Comparison of ENCODE assay signal across 28 mouse cellular contexts in genomic region chr7:78581341-78581740, GRCm38 (mm10).
"Had no signal": no experiment of that assay in that cellular context is flagged by ENCODE, and none has a peak within 500 bp of the region (broad histone marks: within the 10 kb centered on the region; RNA-seq: fewer than 3 reads in every experiment).

No protein-coding gene starts in this region.

- H3K9ac ChIP-seq: heart, embryonic 13.5 days; heart, embryonic 15.5 days; hindbrain, embryonic 13.5 days; hindbrain, embryonic 15.5 days; kidney, embryonic 15.5 days; limb, embryonic 13.5 days; limb, embryonic 15.5 days; liver, embryonic 12.5 days; liver, embryonic 14.5 days had no signal

- H3K9me3 ChIP-seq: heart, embryonic 13.5 days; heart, embryonic 15.5 days; hindbrain, embryonic 13.5 days; hindbrain, embryonic 15.5 days; kidney, embryonic 15.5 days; limb, embryonic 13.5 days; limb, embryonic 15.5 days; liver, embryonic 12.5 days had no signal

- H3K4me3 ChIP-seq: gastrocnemius, adult 2 months; heart, adult 2 months; heart, embryonic 13.5 days; heart, embryonic 15.5 days; hindbrain, embryonic 13.5 days; hindbrain, embryonic 15.5 days; kidney, embryonic 15.5 days; limb, embryonic 13.5 days; limb, embryonic 15.5 days; liver, embryonic 12.5 days had no signal

- DNase-seq: gastrocnemius, adult 2 months; gastrocnemius, postnatal 10 days; gastrocnemius, postnatal 25 days; heart, adult 11 months; heart, adult 2 months; heart, postnatal 14 days; heart, postnatal 36 days; kidney, adult 11 months; kidney, adult 2 months; kidney, adult 9 months; kidney, postnatal 14 days; kidney, postnatal 36 days; layer of hippocampus, adult 9-11 months; layer of hippocampus, postnatal 36 days; left cerebral cortex, postnatal 4 days had no signal

- H3K4me2 ChIP-seq: heart, embryonic 11.5 days; heart, embryonic 13.5 days; heart, embryonic 15.5 days; hindbrain, embryonic 13.5 days; hindbrain, embryonic 15.5 days; kidney, embryonic 15.5 days; limb, embryonic 13.5 days; limb, embryonic 15.5 days; liver, embryonic 12.5 days had no signal

- ATAC-seq: hindbrain, postnatal 0 days; intestine, embryonic 16.5 days; liver, embryonic 12.5 days had no signal

- H3K36me3 ChIP-seq: heart, embryonic 13.5 days; heart, embryonic 15.5 days; hindbrain, embryonic 13.5 days; hindbrain, embryonic 15.5 days; kidney, embryonic 15.5 days; limb, embryonic 13.5 days; limb, embryonic 15.5 days; liver, embryonic 12.5 days had no signal

- H3K4me1 ChIP-seq: liver, embryonic 12.5 days had no signal

- H3K27ac ChIP-seq: gastrocnemius, adult 2 months; heart, adult 2 months; heart, embryonic 13.5 days; heart, embryonic 15.5 days; hindbrain, embryonic 13.5 days; hindbrain, embryonic 15.5 days; hindbrain, postnatal 0 days; kidney, embryonic 15.5 days; kidney, postnatal 0 days; limb, embryonic 13.5 days; limb, embryonic 15.5 days; liver, embryonic 12.5 days; liver, embryonic 14.5 days had no signal
